Mouse (Mus musculus) intestine, postnatal 0 days (tissue): ENCODE results near the gene Srgn. TPM values are rescaled to one million over a fixed set of nuclear protein-coding genes. Genes with fewer than 3 reads are reported as not detected.

Experiments
- ATAC-seq: fragments of 200-750 bp; cut with Nextera tagmentation; 2 replicates; pipeline ENCODE4 v1.8.0; 2017; ENCODE audit warnings: mild to moderate bottlenecking, moderate TSS enrichment, moderate library complexity
- H3K27ac ChIP-seq: fragments of 300-500 bp; sonication (generic); 2 replicates; pipeline ENCODE4 v1.5.1; 2014; ENCODE audit warnings: mild to moderate bottlenecking, low read depth, low read length, moderate library complexity
- H3K27me3 ChIP-seq: fragments of 300-500 bp; sonication (generic); replicated peaks from 2 replicates; pipeline ENCODE4 v1.6.1; 2014; ENCODE audit warnings: low read length, mixed read lengths; ENCODE audit not compliant: control insufficient read depth, insufficient read depth
- H3K36me3 ChIP-seq: fragments of 300-500 bp; sonication (generic); 2 replicates; pipeline ENCODE4 v1.6.1; 2014; ENCODE audit warnings: mild to moderate bottlenecking, moderate library complexity; ENCODE audit not compliant: control insufficient read depth, insufficient read depth
- H3K4me1 ChIP-seq: fragments of 300-500 bp; sonication (generic); replicated peaks from 2 replicates; pipeline ENCODE4 v1.6.1; 2014; ENCODE audit warnings: antibody characterized with exemption, low read length, mixed read lengths; ENCODE audit not compliant: control insufficient read depth, insufficient read depth
- H3K4me2 ChIP-seq: fragments of 300-500 bp; sonication (generic); replicated peaks from 2 replicates; pipeline ENCODE4 v1.6.1; 2014; ENCODE audit warnings: low read depth, mild to moderate bottlenecking, moderate library complexity
- H3K4me3 ChIP-seq: fragments of 300-500 bp; sonication (generic); 2 replicates; pipeline ENCODE4 v1.5.1; 2014; ENCODE audit warnings: low read depth, low read length
- H3K9ac ChIP-seq: fragments of 300-500 bp; sonication (generic); 2 replicates; pipeline ENCODE4 v1.6.1; 2014; ENCODE audit warnings: mild to moderate bottlenecking, low read depth, low read length
- H3K9me3 ChIP-seq: fragments of 300-500 bp; sonication (generic); 2 replicates; pipeline ENCODE4 v1.6.1; 2016; ENCODE audit warnings: mixed run types; ENCODE audit not compliant: control insufficient read depth
- CTCF ChIP-seq: sonication (generic); IDR thresholded peaks from 2 replicates; pipeline ENCODE4 v1.5.1; 2016; ENCODE audit warnings: low read depth, mild to moderate bottlenecking, control low read depth, antibody characterized with exemption, moderate library complexity
- WGBS: fragments of 180-500 bp; shearing (Covaris S2); extraction: QIAGEN DNeasy Blood & Tissue Kit; methylation state at CpG from one replicate; pipeline ENCODE4 v1.1.7; 2014; 5-methylcytosine and 5-hydroxymethylcytosine counted together
- polyA plus RNA-seq: library from polyadenylated mRNA; unstranded; fragments of >200 nt; fragmentation: Nextera tagmentation; extraction: Ambion mirVana; gene quantifications from 2 replicates; pipeline ENCODE4 v1.2.1, GENCODE M21; 2015

Srgn gene
- polyA plus RNA-seq, 1 experiment from 2014 or later, result 21.6 TPM

DNA sequence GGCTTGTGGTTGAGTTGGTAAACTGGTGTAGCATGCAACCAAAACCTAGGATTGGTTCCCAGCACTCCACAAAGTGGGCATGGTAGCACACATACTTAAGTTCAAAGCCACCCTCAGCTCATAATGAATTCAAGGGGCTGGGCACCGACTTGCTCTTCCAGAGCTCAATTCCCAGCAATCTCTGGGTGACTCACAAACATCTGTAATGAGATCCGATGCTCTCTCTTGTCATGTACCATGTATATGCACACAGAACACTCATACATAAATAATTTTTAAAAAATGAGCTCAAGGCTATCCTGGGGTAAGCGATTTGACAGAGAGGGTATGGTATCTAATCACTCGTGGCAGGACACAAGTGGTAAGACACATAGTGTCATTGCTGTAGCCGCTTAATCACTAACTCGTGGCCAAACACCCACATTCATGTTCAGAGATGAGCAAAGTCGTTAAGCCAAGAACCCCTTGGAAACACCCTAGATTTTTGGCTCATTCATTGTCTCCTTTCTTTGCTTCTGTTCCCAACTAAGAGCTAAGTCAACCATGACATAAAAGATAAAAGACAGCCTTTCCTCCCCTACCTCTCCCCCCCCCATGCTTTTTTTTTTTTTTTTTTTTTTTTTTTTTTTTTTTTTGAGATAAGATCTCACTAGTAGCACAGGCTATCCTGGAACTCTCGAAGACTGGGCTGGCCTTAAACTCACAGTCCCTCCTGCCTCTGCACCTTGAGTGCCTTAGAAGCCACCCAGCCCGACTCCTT is 21.8 kb downstream of the Srgn start:
- TF ChIP-seq CTCF, result no peak
- no peak for ATAC-seq
- Histone ChIP-seq H3K27me3 (peaks cover 5% of the 10 kb centered on the region; the same call in 1 of the 2 replicates), H3K9me3 (no peaks in the 10 kb centered on the region), H3K4me3 (no peak overlapping the region), H3K36me3 (no peaks in the 10 kb centered on the region), H3K4me1 (no peaks in the 10 kb centered on the region), H3K4me2 (no peak overlapping the region), H3K27ac (no peak overlapping the region), H3K9ac (no peak overlapping the region)
- WGBS, result 81% methylated on average over 9 of the region's 9 CpGs

DNA sequence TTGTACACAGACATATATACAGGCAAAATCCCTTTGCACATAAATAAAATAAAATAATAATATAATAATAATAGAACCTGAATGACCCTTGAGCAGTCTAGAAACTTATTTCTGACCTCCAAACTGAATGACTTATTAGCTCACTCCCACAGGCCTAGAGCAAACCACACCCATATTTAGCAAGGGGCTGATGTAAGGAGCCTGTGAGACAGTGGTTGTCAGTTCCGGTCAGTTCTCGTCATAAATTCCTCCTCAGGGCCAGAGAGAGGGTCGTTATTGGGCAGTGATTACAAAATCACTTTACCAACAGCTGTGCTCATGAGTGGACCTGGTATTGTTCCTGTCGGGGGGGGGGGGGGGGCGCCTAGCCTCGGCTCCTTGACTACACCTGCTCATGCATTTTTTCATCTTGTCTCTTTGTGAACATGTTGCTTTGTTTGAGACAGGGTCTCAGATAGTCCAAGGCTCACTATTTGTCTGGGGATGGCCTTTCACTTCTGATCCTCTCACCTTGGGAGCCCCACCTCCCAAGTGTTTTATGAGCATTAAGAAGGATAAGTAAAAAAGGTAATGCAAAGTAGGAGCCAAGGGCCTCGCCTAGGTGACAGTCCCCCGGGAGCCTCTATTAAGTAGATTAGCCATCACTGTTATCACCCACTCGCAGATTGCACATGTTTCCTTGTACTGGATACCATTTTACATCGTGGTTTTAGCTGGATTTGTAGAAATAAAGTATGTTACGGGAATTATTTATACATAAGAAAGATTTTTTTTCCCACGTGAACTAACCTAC is 23.2 kb downstream of the Srgn start:
- H3K27ac ChIP-seq, result no peak overlapping the region

DNA sequence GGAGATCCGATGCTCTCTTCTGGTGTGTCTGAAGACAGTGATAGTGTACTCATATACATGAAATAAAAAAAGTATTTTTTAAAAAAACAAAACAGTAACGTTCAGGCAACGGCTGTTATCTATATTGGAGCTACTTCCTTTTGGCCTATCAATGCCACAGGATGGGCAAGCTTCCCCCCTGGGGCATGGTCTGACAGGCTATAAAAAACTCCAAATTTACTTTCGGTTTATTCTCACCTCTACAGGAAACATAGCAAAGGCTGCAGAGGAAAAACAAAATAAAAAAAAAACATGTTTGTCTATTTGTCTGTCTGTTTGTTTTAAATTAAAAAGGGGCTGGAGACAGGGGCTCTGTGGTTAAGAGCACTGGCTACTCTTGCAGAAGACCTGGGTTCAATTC is 23.9 kb downstream of the Srgn start:
- no peaks in the 10 kb centered on the region for H3K9me3 ChIP-seq
- H3K27me3 ChIP-seq, result peaks cover 5% of the 10 kb centered on the region; the same call in 1 of the 2 replicates
- H3K4me3 ChIP-seq, result no peak overlapping the region
- H3K27ac ChIP-seq, result no peak overlapping the region
- H3K4me1 ChIP-seq, result no peaks in the 10 kb centered on the region
- no peak for TF ChIP-seq CTCF
- no peak overlapping the region for H3K4me2 ChIP-seq
- ATAC-seq, result no peak
- WGBS, result 47% methylated on average over 4 of the region's 4 CpGs
- no peak overlapping the region for H3K9ac ChIP-seq
- H3K36me3 ChIP-seq, result no peaks in the 10 kb centered on the region

More for the DNA sequence above, 23.2 kb downstream of the Srgn start:
- Histone ChIP-seq H3K36me3 (no peaks in the 10 kb centered on the region), H3K9ac (no peak overlapping the region), H3K9me3 (no peaks in the 10 kb centered on the region), H3K4me1 (no peaks in the 10 kb centered on the region), H3K27me3 (peaks cover 5% of the 10 kb centered on the region; the same call in 1 of the 2 replicates), H3K4me2 (no peak overlapping the region), H3K4me3 (no peak overlapping the region)
- no peak for TF ChIP-seq CTCF
- 41% methylated on average over 12 of the region's 12 CpGs for WGBS
- no peak for ATAC-seq

DNA sequence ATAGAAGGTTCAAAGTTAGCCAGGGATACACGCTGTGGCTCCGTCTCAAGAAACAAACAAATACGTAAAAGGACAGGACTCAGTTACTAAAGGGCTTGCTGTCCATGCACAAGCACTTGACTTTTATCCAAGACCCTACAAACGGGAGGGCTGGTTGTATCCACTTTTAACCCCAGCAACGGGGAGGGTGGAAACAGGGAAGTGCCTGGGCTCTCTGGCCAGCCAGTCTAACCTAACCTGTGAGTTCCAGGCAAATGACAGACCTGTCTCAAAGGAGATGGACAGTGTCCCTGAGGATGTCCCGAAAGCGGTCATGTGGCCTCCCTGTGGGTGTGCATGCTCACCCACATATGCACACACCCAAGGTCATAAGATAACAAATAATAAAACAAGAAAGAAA is 25.3 kb downstream of the Srgn start:
- H3K4me1 ChIP-seq, result no peaks in the 10 kb centered on the region
- no peaks in the 10 kb centered on the region for H3K36me3 ChIP-seq
- H3K27ac ChIP-seq, result no peak overlapping the region
- no peak overlapping the region for H3K9ac ChIP-seq
- no peak overlapping the region for H3K4me3 ChIP-seq
- TF ChIP-seq CTCF, result no peak
- no peak for ATAC-seq
- H3K27me3 ChIP-seq, result peaks cover 5% of the 10 kb centered on the region; the same call in 1 of the 2 replicates
- H3K4me2 ChIP-seq, result no peak overlapping the region
- 75% methylated on average over 7 of the region's 7 CpGs for WGBS
- H3K9me3 ChIP-seq, result no peaks in the 10 kb centered on the region

DNA sequence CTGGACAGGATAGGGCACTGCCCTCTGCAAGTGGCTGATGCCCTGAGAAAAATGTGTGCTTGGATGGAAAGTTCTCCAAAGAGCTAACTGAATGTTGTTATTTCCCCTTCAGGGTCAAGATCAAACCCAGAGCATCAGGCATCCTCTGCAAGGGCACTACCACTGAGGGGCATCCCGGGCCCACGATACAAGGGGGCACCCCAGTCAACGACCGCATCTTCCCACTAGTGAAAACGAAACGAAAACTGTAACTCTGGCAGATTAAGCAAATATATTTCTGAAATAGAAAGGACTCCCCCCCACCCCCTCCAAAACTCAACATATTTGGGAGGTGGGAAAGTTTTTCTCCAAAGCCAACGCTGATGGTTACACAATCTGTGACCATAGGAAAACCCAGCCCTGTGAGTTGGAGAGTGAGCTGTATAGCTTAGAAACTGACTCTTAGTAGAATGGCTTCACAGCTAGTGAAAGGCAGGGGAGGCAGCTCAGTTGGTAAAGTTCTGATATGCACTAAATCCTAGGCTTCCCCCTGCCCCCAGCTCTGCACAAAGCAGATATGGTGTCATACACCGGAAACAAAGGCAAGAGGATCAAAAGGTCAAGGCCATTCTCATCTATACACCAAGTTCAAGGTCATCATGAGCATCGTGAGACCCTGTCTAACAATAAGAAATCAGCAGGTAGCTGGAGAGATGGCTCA is 26.2 kb downstream of the Srgn start:
- Histone ChIP-seq H3K27me3 (peaks cover 2% of the 10 kb centered on the region; the same call in 1 of the 2 replicates), H3K4me1 (no peaks in the 10 kb centered on the region), H3K4me2 (no peak overlapping the region), H3K36me3 (no peaks in the 10 kb centered on the region), H3K9me3 (no peaks in the 10 kb centered on the region), H3K27ac (no peak overlapping the region), H3K4me3 (no peak overlapping the region), H3K9ac (no peak overlapping the region)
- TF ChIP-seq CTCF, result no peak
- ATAC-seq, result no peak
- 86% methylated on average over 9 of the region's 9 CpGs for WGBS
